Mouse (Mus musculus) CD4-positive, CD25-positive, alpha-beta regulatory T cell (primary cell): ENCODE data around the gene A530016L24Rik. TPM values are rescaled to one million over a fixed set of nuclear protein-coding genes. Genes with fewer than 3 reads are reported as not detected.

Source experiments
- polyA plus RNA-seq: library from polyadenylated mRNA; unstranded; fragments of 100-300 nt; shearing (Covaris generic); gene quantifications from one replicate; pipeline ENCODE4 v1.2.1, GENCODE M21; 2017

The A530016L24Rik gene
- not detected for polyA plus RNA-seq

GRCm38 (mm10) chr12:112489134-112489533 is at the start of gene A530016L24Rik:
Gene A530016L24Rik, plus strand, starts transcription at chr12:112489448.

GRCm38 (mm10) chr12:112516697-112517337 is 27.6 kb downstream of the A530016L24Rik start, which contains the start of gene Tmem179:
Gene Tmem179, minus strand, starts transcription at chr12:112516747.

Other genes with a start within 250 kb of the A530016L24Rik start
- gene Tmem179, start 27.3 kb downstream of the A530016L24Rik start, polyA plus RNA-seq, result not detected
- gene Inf2, start 99.3 kb downstream of the A530016L24Rik start, polyA plus RNA-seq, result 8.8 TPM
- 2.9 TPM for gene Adssl1, start 130.6 kb downstream of the A530016L24Rik start, polyA plus RNA-seq
- gene Siva1, start 155.2 kb downstream of the A530016L24Rik start, polyA plus RNA-seq, result 42.6 TPM
- 184 TPM for gene Akt1, start 185.4 kb downstream of the A530016L24Rik start, polyA plus RNA-seq
- gene Zbtb42, start 189.4 kb downstream of the A530016L24Rik start, polyA plus RNA-seq, result 2.5 TPM
- gene Cep170b, start 231.0 kb downstream of the A530016L24Rik start, polyA plus RNA-seq, result 7.9 TPM